Mouse (Mus musculus) B cell, adult 2 months (primary cell): ENCODE measurements around the gene Ndufa4.
"Not testable (repeated sequence)": the region's sequence is repeated elsewhere in the genome, so short reads cannot be mapped to it uniquely, and the experiment has no call there.

Experiments used
- DNase-seq, 2 experiments: peaks; one replicate each; pipeline ENCODE4 v3.0.0; 2022

Gene Ndufa4

DNA sequence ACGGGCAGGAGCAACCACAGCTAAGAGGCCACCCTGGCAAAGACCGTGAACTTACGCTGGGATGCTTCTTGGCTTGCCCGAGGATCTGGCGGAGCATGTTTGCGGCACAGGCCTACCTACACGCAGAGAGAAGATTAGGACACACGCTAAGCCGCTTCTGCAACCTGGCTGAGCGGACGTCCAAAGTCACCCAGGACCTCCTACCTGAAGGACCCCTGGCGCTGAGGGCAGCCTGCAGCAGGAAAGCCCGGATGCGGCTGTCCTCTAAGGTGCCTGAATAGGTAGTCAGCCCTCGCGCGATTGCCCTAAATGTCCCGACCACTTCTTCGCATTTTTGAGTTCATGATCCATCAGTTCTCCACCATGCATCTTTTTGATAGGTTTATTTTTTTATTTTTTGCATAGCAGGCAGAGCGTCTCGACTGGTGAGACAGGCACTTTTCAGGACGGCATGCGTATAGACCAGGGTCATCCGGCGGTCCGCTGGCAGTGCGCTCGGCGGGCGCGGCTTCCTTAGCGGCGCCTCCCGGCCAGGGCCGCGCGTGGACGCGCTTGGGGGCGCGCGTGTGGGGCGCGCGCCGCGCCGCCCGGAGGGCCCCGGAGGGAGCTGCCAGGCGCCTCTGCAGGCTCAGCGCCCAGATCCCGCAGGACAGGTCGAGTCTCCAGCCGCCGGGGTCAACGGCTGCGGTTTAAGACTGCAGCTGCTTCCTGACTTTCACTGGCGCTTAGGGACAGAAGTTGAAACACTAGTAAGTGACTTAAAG, at the start of gene Ndufa4, which contains the start of gene Phf14:
TSS of gene Ndufa4 (minus strand) at position 229 of the 764 bp plus-strand sequence.
TSS of gene Phf14 (plus strand) at position 541 of the 764 bp plus-strand sequence.
- DNase-seq = peak; percentile 91 to 92

DNA sequence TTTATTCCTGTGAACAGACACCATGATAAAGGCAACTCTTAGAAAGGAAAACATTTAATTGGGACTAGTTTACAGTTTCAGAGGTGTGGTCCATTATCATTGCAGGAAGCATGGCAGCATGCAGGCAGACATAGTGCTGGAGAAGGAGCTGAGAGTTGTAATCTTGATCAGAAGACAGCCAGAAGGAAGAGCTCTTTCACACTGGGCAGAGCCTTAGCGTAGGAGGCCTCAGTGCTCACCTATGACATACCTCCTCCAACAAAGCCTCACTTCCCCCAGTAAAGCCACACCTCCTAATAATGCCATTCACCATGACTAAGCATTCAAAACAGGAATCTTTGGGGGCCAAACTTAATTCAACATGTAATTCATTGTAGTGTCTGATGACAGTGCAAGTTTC, 40.8 kb upstream of the Ndufa4 start:
- no peak for DNase-seq

- no peak for DNase-seq
These were observed 34.8 kb upstream of the Ndufa4 start for GRCm38 (mm10) chr6:11942089-11942488.

DNA sequence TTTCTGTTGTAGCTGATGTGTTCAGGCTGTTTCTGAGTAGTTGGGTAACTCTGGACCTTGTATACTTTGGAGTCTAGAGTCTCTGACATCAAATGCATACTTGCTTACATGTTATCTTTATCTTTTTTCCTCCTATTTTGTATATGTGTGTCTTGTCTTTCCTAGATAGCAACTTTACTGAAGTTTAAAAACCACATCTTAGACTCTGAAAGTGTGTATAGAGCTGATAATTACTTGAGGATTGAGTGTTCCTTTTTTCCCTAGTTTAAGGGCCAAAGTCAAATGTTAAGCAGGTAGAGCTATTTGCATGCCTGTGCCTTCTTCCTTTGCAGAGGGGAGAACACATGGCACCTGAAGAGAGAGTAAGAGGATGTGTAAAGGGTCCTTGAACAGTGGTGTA, 33.6 kb upstream of the Ndufa4 start:
- no peak for DNase-seq

DNA sequence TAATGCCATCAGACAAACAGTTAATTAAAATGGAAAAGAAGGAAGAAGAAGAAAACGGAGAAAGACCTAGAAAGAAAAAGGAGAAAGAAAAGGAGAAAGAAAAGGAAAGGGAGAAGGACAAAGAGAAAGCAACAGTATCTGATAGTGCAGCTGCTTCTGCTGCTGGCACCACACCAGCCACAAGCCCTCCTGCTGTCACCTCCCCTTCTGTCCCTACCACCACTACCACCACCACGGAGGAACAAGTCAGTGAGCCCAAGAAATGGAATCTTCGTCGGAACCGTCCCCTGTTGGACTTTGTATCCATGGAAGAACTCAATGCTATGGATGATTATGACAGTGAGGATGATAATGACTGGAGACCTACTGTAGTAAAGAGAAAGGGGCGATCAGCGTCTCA, 26.1 kb upstream of the Ndufa4 start:
- no peak for DNase-seq

DNA sequence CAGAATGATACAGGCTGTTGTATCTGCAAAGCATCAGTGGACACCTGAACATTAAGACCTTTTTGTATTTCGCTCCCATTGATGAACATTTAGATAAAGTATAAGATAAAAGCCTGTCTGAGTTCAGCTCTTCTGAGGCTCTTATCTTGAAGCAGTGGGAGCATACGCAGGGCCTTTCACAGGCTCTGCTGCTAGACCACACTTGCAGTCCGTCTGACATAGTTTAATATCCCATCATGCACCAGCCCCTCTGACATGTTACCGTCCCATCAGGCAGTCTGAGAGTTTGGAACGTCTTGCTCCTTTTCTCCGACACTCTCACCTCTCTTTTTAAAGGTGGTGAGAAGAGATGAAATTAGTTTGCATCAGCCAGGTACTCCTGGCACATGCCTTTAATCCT, 20.2 kb upstream of the Ndufa4 start:
- no peak for DNase-seq

- DNase-seq = peak in 1 of 2 experiments; percentile 59
These were observed 18.8 kb upstream of the Ndufa4 start for GRCm38 (mm10) chr6:11926082-11926595.

- DNase-seq = peak; percentile 89 to 90
These were observed 18.3 kb upstream of the Ndufa4 start for GRCm38 (mm10) chr6:11925496-11926041.

DNA sequence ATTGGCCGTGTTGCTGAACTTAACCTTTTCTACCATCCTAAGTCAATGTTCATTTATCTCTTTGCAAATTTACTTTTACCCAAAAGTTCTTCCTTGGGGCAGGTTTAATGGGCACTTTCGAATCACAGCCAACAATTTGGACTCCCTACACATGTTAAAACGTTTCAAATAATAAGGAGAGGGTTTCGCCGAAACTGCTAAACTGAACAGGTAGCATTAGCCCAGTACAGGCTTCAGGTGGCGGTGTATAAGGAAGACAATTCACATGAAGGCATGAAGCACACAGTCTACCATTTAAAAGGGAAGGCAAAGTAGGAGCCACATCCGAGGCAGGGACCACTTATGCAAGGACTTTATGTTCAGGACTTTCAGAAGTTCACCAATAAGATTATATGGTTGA, 873 bp upstream of the Ndufa4 start:
- DNase-seq = peak in 1 of 2 experiments; percentile 5

GRCm38 (mm10) chr6:11906890-11907268, 418 bp downstream of the Ndufa4 start:
- no peak for DNase-seq

GRCm38 (mm10) chr6:11900809-11901310, 6.4 kb downstream of the Ndufa4 start:
- DNase-seq = no peak

- DNase-seq = not testable (repeated sequence)
These were observed 31.9 kb downstream of the Ndufa4 start for GRCm38 (mm10) chr6:11875364-11875763.
